Mouse (Mus musculus): Measurements from ENCODE around the gene Phlpp2.

GRCm38 (mm10) chr8:109948285-109948564 is 79.9 kb downstream of the Phlpp2 start:
- TF ChIP-seq CTCF (IDR thresholded peaks at IDR 0.05; ENCODE audit: control insufficient read depth, insufficient read depth, insufficient replicate concordance, low read depth, low read length) (no peak), POLR2A (IDR thresholded peaks at IDR 0.05; ENCODE audit: control insufficient read depth, low read depth, low read length) (no peak)
